Mouse (Mus musculus) limb, embryonic 12.5 days (tissue): ENCODE measurements around the gene Siglecg. TPM values are rescaled to one million over a fixed set of nuclear protein-coding genes. Genes with fewer than 3 reads are reported as not detected.

ENCODE experiments used
- ATAC-seq: fragments of 200-750 bp; cut with Nextera tagmentation; 2 replicates; pipeline ENCODE4 v1.8.0; 2017; ENCODE audit warnings: low read depth, moderate TSS enrichment; ENCODE audit not compliant: insufficient number of reproducible peaks, insufficient read depth, low FRiP score, low TSS enrichment
- H3K27ac ChIP-seq: fragments of 300-500 bp; sonication (generic); 2 replicates; pipeline ENCODE4 v1.5.1; 2016; ENCODE audit warnings: mild to moderate bottlenecking, moderate library complexity
- H3K27me3 ChIP-seq: fragments of 300-500 bp; sonication (generic); 2 replicates; pipeline ENCODE4 v1.6.1; 2016; ENCODE audit warnings: mild to moderate bottlenecking, moderate library complexity
- H3K36me3 ChIP-seq: fragments of 300-500 bp; sonication (generic); 2 replicates; pipeline ENCODE4 v1.6.1; 2016; ENCODE audit warnings: mild to moderate bottlenecking, moderate library complexity
- H3K4me1 ChIP-seq: fragments of 300-500 bp; sonication (generic); replicated peaks from 2 replicates; pipeline ENCODE4 v1.6.1; 2016
- H3K4me2 ChIP-seq: fragments of 300-500 bp; sonication (generic); 2 replicates; pipeline ENCODE4 v1.6.1; 2016; ENCODE audit warnings: mild to moderate bottlenecking, moderate library complexity
- H3K4me3 ChIP-seq: fragments of 300-500 bp; sonication (generic); replicated peaks from 2 replicates; pipeline ENCODE4 v1.5.1; 2016; ENCODE audit warnings: mild to moderate bottlenecking
- H3K9ac ChIP-seq: fragments of 300-500 bp; sonication (generic); replicated peaks from 2 replicates; pipeline ENCODE4 v1.6.1; 2016; ENCODE audit warnings: mild to moderate bottlenecking, moderate library complexity
- H3K9me3 ChIP-seq: fragments of 300-500 bp; sonication (generic); 2 replicates; pipeline ENCODE4 v1.6.1; 2016; ENCODE audit warnings: mild to moderate bottlenecking, moderate library complexity
- WGBS: fragments of 180-500 bp; shearing (Covaris S2); methylation state at CpG from one replicate; pipeline ENCODE4 v1.1.7; 2016; 5-methylcytosine and 5-hydroxymethylcytosine counted together
- polyA plus RNA-seq: library from polyadenylated mRNA; unstranded; fragments of >200 nt; fragmentation: Nextera tagmentation; extraction: Ambion mirVana; gene quantifications from 2 replicates; pipeline ENCODE4 v1.2.1, GENCODE M21; 2016

Gene Siglecg
- polyA plus RNA-seq, 1 experiment from 2014 or later, result not detected

DNA sequence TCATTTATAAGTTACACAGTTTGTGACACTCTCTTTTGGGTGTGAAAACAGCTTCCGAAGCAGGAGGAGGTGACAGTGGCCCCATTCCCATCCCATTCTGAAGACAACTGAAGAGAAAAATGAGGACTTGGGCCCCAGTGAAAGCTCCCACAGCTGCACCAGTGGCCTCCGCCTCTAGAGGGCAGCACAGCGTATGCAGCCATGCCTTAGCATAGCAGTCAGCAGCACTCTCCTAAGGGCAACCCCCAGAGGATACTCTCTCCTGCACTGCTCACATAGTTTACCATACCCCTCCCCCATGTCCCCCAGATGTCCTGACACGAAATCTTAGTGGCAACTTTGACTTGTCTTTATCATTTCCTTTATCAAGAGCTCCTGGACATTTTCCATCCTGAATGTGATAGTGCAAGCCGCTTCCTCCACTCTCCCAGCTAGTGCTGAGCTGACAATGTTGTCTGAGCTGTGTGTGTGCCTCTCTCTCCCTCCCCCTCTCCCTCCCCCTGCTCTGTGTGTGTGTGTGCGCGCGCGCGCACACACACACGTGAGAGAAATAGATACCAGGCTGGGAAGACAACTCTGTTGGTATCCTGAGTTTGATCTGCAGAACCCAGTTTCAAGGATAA, 15.1 kb downstream of the Siglecg start:
- Histone ChIP-seq H3K9ac (no peak overlapping the region), H3K4me3 (no peak overlapping the region), H3K36me3 (no peaks in the 10 kb centered on the region), H3K4me2 (peak overlapping the region; percentile 42), H3K4me1 (no peaks in the 10 kb centered on the region; the same call in 1 of the 2 replicates), H3K27me3 (no peaks in the 10 kb centered on the region), H3K9me3 (no peaks in the 10 kb centered on the region), H3K27ac (no peak overlapping the region)
- ATAC-seq, result peak; percentile 79
- WGBS, result 14% methylated on average over 11 of the region's 11 CpGs

DNA sequence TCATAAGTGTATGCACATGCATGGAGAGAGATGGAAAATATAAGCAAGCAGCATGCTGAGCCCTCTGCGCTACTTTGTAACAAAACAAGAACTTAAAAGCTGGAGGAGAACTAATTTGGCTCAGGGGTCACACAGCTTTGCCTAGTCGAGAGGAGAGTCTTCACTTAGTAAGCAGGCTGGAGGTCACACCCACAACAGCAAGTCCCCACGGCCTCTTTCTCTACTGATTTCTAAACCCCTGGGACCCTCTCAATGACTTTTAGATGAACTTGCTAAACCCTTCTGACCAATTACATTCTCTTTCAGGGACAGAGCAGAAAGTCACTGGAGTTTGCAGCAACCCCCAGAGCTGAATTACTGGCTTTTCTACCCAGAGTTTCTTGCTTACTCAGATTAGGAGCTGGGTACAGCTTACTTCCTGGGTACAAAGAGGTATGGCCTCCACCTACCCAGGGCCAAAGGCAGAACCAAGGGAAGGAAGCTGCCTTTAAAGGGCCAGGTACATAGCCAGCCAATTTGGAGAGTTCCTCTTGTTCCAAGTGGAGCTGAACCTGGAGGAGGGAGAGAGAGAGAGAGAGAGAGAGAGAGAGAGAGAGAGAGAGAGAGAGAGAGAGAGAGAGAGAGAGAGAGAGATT, 16.1 kb downstream of the Siglecg start:
- ATAC-seq, result no peak

GRCm38 (mm10) chr7:43427406-43427805, 19.4 kb downstream of the Siglecg start, which contains the start of gene Lim2:
TSS of gene Lim2 (plus strand) at chr7:43427670.
- H3K27me3 ChIP-seq, result no peaks in the 10 kb centered on the region
- H3K4me1 ChIP-seq, result no peaks in the 10 kb centered on the region; the same call in 1 of the 2 replicates
- no peak for ATAC-seq
- H3K4me3 ChIP-seq, result no peak within 1 kb of the TSS
- H3K36me3 ChIP-seq, result no peaks in the 10 kb centered on the region
- H3K4me2 ChIP-seq, result no peak within 1 kb of the TSS
- H3K27ac ChIP-seq, result no peak within 1 kb of the TSS
- no peak within 1 kb of the TSS for H3K9ac ChIP-seq
- H3K9me3 ChIP-seq, result no peaks in the 10 kb centered on the region
- 80% methylated on average over 8 of the region's 8 CpGs for WGBS

More for the DNA sequence above, 16.1 kb downstream of the Siglecg start:
- H3K9ac ChIP-seq, result no peak overlapping the region
- 64% methylated on average over 3 of the region's 3 CpGs for WGBS
- H3K4me1 ChIP-seq, result no peaks in the 10 kb centered on the region; the same call in 1 of the 2 replicates
- no peaks in the 10 kb centered on the region for H3K9me3 ChIP-seq
- H3K4me3 ChIP-seq, result no peak overlapping the region
- H3K4me2 ChIP-seq, result no peak overlapping the region
- H3K27me3 ChIP-seq, result no peaks in the 10 kb centered on the region
- no peaks in the 10 kb centered on the region for H3K36me3 ChIP-seq
- no peak overlapping the region for H3K27ac ChIP-seq

DNA sequence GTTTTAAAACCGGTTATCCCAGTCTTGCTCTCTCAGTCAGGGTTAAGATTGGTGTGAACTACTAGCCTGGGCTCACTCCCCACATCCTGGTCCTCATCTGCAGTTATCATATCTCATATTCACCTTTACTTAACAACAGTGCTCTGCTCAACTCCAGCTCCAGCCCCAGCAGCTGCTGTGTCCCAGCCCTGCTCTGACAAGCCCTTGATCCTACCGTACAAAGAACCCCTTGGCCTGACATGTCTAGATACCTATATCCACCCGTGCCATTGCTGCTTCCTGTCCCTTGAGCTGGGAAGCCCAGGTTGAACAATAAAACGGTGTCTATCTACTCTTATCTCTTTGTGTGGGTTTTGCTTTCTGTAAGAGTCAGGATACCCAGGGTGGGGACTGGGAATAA, 21.5 kb downstream of the Siglecg start:
- Histone ChIP-seq H3K9ac (no peak overlapping the region), H3K9me3 (no peaks in the 10 kb centered on the region), H3K4me1 (no peaks in the 10 kb centered on the region), H3K4me3 (no peak overlapping the region), H3K4me2 (no peak overlapping the region), H3K36me3 (no peaks in the 10 kb centered on the region), H3K27me3 (no peaks in the 10 kb centered on the region), H3K27ac (no peak overlapping the region)
- 65% methylated on average over 4 of the region's 4 CpGs for WGBS
- no peak for ATAC-seq

DNA sequence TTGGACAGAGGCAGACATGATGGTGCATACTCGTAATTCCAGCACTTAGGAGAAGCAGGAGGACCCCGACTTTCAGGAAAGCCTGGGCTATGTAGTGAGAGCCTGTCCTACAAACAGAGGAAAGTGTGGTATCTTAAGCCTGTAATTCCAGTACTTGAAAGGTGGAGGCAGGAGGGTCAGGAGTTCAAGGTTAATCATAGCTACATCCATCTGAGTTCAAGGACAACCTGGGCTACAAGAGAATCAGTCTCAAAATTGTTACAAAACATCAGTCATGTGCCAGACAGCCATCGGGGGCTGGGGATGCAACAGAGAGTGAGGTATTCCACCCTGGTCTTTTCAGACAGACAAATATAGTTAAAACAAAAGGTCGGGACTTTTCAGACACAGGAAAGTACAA, 24.9 kb downstream of the Siglecg start:
- Histone ChIP-seq H3K27ac (no peak overlapping the region), H3K27me3 (no peaks in the 10 kb centered on the region), H3K4me1 (no peaks in the 10 kb centered on the region), H3K4me2 (no peak overlapping the region), H3K36me3 (no peaks in the 10 kb centered on the region), H3K4me3 (no peak overlapping the region), H3K9me3 (no peaks in the 10 kb centered on the region), H3K9ac (no peak overlapping the region)
- no peak for ATAC-seq
- WGBS, result 80% methylated on average over 4 of the region's 4 CpGs

GRCm38 (mm10) chr7:43434676-43435075, 26.7 kb downstream of the Siglecg start:
- H3K9ac ChIP-seq, result no peak overlapping the region
- H3K9me3 ChIP-seq, result no peaks in the 10 kb centered on the region
- H3K27me3 ChIP-seq, result no peaks in the 10 kb centered on the region
- H3K4me2 ChIP-seq, result no peak overlapping the region
- 88% methylated on average over 5 of the region's 5 CpGs for WGBS
- no peak for ATAC-seq
- no peaks in the 10 kb centered on the region for H3K36me3 ChIP-seq
- no peaks in the 10 kb centered on the region for H3K4me1 ChIP-seq
- H3K4me3 ChIP-seq, result no peak overlapping the region
- H3K27ac ChIP-seq, result no peak overlapping the region

- H3K9me3 ChIP-seq, result no peaks in the 10 kb centered on the region
- WGBS, result 66% methylated on average over 10 of the region's 10 CpGs
- no peak within 1 kb of the TSS for H3K4me3 ChIP-seq
- no peaks in the 10 kb centered on the region for H3K4me1 ChIP-seq
- H3K4me2 ChIP-seq, result no peak within 1 kb of the TSS
- H3K27ac ChIP-seq, result no peak within 1 kb of the TSS
- no peaks in the 10 kb centered on the region for H3K36me3 ChIP-seq
- H3K9ac ChIP-seq, result no peak within 1 kb of the TSS
- no peaks in the 10 kb centered on the region for H3K27me3 ChIP-seq
- ATAC-seq, result no peak
These were observed 28.6 kb downstream of the Siglecg start, which contains the start of gene Nkg7 for GRCm38 (mm10) chr7:43436341-43437255. TSS of gene Nkg7 (plus strand) at chr7:43437073.

DNA sequence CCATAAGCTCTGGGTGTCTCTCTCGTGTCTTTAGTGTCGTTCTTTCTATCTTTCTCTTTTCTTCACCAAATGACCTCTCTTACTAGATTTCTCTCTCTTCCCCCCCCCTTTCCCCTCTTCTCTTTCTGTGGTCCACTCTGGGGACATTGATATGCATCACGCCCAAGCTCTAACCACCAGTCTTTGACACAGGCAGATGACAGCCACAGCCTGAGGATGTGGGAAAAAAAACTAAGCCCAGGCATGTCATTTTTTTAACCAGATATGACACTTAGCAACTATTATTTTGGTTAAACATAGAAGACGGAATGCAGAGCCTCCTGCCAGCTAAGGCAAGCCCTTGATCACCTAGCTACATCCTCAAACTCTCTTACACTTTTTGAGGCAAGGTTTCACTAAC, 30.6 kb downstream of the Siglecg start:
- no peaks in the 10 kb centered on the region for H3K36me3 ChIP-seq
- H3K27ac ChIP-seq, result no peak overlapping the region
- 84% methylated on average over 4 of the region's 4 CpGs for WGBS
- peaks cover 6% of the 10 kb centered on the region for H3K4me1 ChIP-seq
- H3K9me3 ChIP-seq, result no peaks in the 10 kb centered on the region
- H3K4me2 ChIP-seq, result no peak overlapping the region
- no peaks in the 10 kb centered on the region for H3K27me3 ChIP-seq
- no peak for ATAC-seq
- no peak overlapping the region for H3K4me3 ChIP-seq
- no peak overlapping the region for H3K9ac ChIP-seq

GRCm38 (mm10) chr7:43440482-43440881, 32.5 kb downstream of the Siglecg start, which contains the start of gene Cldnd2:
TSS of gene Cldnd2 (plus strand) at chr7:43440782.
- Histone ChIP-seq H3K4me3 (no peak within 1 kb of the TSS), H3K9me3 (no peaks in the 10 kb centered on the region), H3K4me1 (peaks cover 17% of the 10 kb centered on the region), H3K9ac (no peak within 1 kb of the TSS), H3K36me3 (no peaks in the 10 kb centered on the region), H3K27me3 (no peaks in the 10 kb centered on the region), H3K27ac (no peak within 1 kb of the TSS), H3K4me2 (no peak within 1 kb of the TSS)
- ATAC-seq, result no peak
- WGBS, result 83% methylated on average over 6 of the region's 6 CpGs

- Histone ChIP-seq H3K9me3 (no peaks in the 10 kb centered on the region), H3K4me3 (no peak overlapping the region), H3K4me2 (no peak overlapping the region), H3K27ac (no peak overlapping the region), H3K36me3 (no peaks in the 10 kb centered on the region), H3K27me3 (no peaks in the 10 kb centered on the region), H3K9ac (no peak overlapping the region), H3K4me1 (peaks cover 17% of the 10 kb centered on the region)
- 78% methylated on average over 3 of the region's 3 CpGs for WGBS
- no peak for ATAC-seq
These were observed 33.1 kb downstream of the Siglecg start for GRCm38 (mm10) chr7:43441071-43441470.

DNA sequence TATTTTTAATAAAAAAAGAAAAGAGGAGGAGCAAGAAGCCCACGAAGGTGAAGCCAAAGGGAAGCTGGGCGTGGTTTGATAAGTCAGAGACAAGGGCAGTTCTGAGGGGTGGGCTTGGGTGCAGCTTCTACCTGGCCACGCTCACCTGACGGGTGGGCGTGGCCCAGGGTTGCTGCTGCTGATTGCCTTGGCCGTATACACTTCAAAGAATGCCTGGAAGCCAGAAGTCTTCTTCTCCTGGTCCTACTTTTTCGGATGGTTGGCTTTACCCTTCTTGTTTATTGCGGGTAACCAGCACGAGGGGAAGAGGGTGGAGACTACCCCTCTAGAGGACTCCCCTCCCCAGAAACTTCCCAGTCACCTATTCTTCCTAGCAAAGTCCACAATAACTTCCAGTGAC, 34.7 kb downstream of the Siglecg start:
- Histone ChIP-seq H3K36me3 (no peaks in the 10 kb centered on the region), H3K4me3 (peak overlapping the region; percentile 54)

More for the DNA sequence above, 34.7 kb downstream of the Siglecg start:
- H3K9me3 ChIP-seq, result no peaks in the 10 kb centered on the region
- H3K9ac ChIP-seq, result peak overlapping the region; percentile 60
- no peak for ATAC-seq
- peak overlapping the region; percentile 80 for H3K4me2 ChIP-seq
- 15% methylated on average over 9 of the region's 9 CpGs for WGBS
- H3K27me3 ChIP-seq, result no peaks in the 10 kb centered on the region
- H3K27ac ChIP-seq, result peak overlapping the region; percentile 95
- H3K4me1 ChIP-seq, result peaks cover 17% of the 10 kb centered on the region
